9 mouse cellular contexts compared by ENCODE assay signal in genomic region chr15:88875625-88876081, GRCm38 (mm10). TPM values are rescaled to one million over a fixed set of nuclear protein-coding genes. Genes with fewer than 3 reads are reported as not detected.
DNase-seq lines count a peak whose midpoint lies in the region; ATAC-seq lines count a peak whose summit lies in the region.
"Had no signal": no experiment of that assay in that cellular context is flagged by ENCODE, and none has a peak within 500 bp of the region (broad histone marks: within the 10 kb centered on the region; RNA-seq: fewer than 3 reads in every experiment).

No protein-coding gene starts in this region.

- ATAC-seq in liver, embryonic 11.5 days (replicated peaks; ENCODE audit: low FRiP score) = peak; percentile 44; the same call in 1 of the 2 replicates
- no peak for ATAC-seq in erythroid progenitor cell, adult 5-6 weeks (replicated peaks; ENCODE audit: low FRiP score, poor library complexity, severe bottlenecking)
- ATAC-seq: forebrain, embryonic 15.5 days had no signal

- H3K36me3 ChIP-seq in liver, embryonic 11.5 days (ENCODE audit: control insufficient read depth, insufficient read depth, low read length) = no peaks in the 10 kb centered on the region
- H3K36me3 ChIP-seq: forebrain, embryonic 15.5 days had no signal

- peak; percentile 59 for DNase-seq in gastrocnemius, postnatal 25 days
- no peak for DNase-seq in gastrocnemius, adult 8-10 months (ENCODE audit: low spot score in 2 of 2)
- DNase-seq in heart, postnatal 36 days = peak; percentile 55 to 70
- DNase-seq in liver, embryonic 11.5 days (ENCODE audit: low spot score) = no peak
- no peak for DNase-seq in right cerebral cortex, postnatal 4 days
- DNase-seq in cerebellum, adult 11 months = no peak

- no peak overlapping the region for H3K9ac ChIP-seq in liver, embryonic 11.5 days (ENCODE audit: low read depth, low read length)
- H3K9ac ChIP-seq: forebrain, embryonic 15.5 days had no signal

- peaks cover 6% of the 10 kb centered on the region; the same call in 1 of the 2 replicates for H3K27me3 ChIP-seq in liver, embryonic 11.5 days (replicated peaks; ENCODE audit: control insufficient read depth, insufficient read depth, low read length)

- no peaks in the 10 kb centered on the region for H3K9me3 ChIP-seq in liver, embryonic 11.5 days (ENCODE audit: control insufficient read depth, low read length)
- H3K9me3 ChIP-seq: forebrain, embryonic 15.5 days had no signal

- WGBS in liver, embryonic 11.5 days = 35% methylated on average over 10 of the region's 10 CpGs

- H3K4me1 ChIP-seq in brown adipose tissue, adult 24 weeks (ENCODE audit: control insufficient read depth, insufficient read depth, insufficient read length, low read length) = peaks cover 9% of the 10 kb centered on the region
- peaks cover 2% of the 10 kb centered on the region; the same call in 1 of the 2 replicates for H3K4me1 ChIP-seq in liver, embryonic 11.5 days (replicated peaks; ENCODE audit: control insufficient read depth, insufficient read depth, low read length)

- H3K4me2 ChIP-seq in liver, embryonic 11.5 days = peak overlapping the region; percentile 12; the same call in 1 of the 2 replicates

- peak overlapping the region; percentile 42; the same call in 1 of the 2 replicates for H3K4me3 ChIP-seq in brown adipose tissue, adult 24 weeks (ENCODE audit: insufficient read depth, low read depth, low read length)
- no peak overlapping the region for H3K4me3 ChIP-seq in liver, embryonic 11.5 days (ENCODE audit: low read depth, low read length)
- H3K4me3 ChIP-seq: forebrain, embryonic 15.5 days had no signal

- intact Hi-C loops in heart, postnatal 36 days (cut with DNase I) = loop anchor here (1.0 kb wide), 2 partner anchors 11 to 47 kb away; no protein-coding TSS in a partner anchor

- 0 out of 2 replicates have a peak overlapping the region, but pooled peaks have one; percentile 4 for H3K27ac ChIP-seq in brown adipose tissue, adult 24 weeks (replicated peaks; ENCODE audit: low read depth, low read length)
- no peak overlapping the region for H3K27ac ChIP-seq in liver, embryonic 11.5 days (ENCODE audit: low read depth, low read length)
- H3K27ac ChIP-seq: forebrain, embryonic 15.5 days had no signal

RNA-seq across cellular contexts. Expression of gene Pim3, which starts 13.7 kb away (rescaled TPM):
- total RNA-seq in gastrocnemius, postnatal 25 days (2021) = 10 to 100 TPM; 20.6 to 22.2 TPM
- 10 to 100 TPM; 19.5 to 42.9 (median 25.7) TPM for total RNA-seq in gastrocnemius, adult 8-10 months (2022)
- polyA plus RNA-seq in brown adipose tissue, adult 24 weeks (2012; ENCODE audit: insufficient read depth, insufficient read length, missing spikeins) = 29.2 and 73.9 TPM in 2 replicates
- total RNA-seq in heart, postnatal 36 days (2021) = 100 to 1,000 TPM; 120 to 134 TPM
- 34.0 and 35.9 TPM in 2 replicates for polyA plus RNA-seq in liver, embryonic 11.5 days (2014; fragmentation: Nextera tagmentation; extraction: Ambion mirVana)
- 0.72 and 1.3 TPM in 2 replicates for total RNA-seq in erythroid progenitor cell, adult 5-6 weeks (2015; ENCODE audit: low replicate concordance)
- total RNA-seq in erythroid progenitor cell, adult 5-6 weeks (2017; ENCODE audit: low replicate concordance) = 0.68 and 1.5 TPM in 2 replicates

RNA-seq across cellular contexts. Expression of gene Creld2, which starts 56.2 kb away (rescaled TPM):
- total RNA-seq in gastrocnemius, postnatal 25 days (2021) = 1 to 10 TPM; 9.8 to 9.9 TPM
- 1 to 10 TPM; 6.5 to 9.4 (median 8.1) TPM for total RNA-seq in gastrocnemius, adult 8-10 months (2022)
- 7.8 and 12.6 TPM in 2 replicates for polyA plus RNA-seq in brown adipose tissue, adult 24 weeks (2012; ENCODE audit: insufficient read depth, insufficient read length, missing spikeins)
- 10 to 100 TPM; 16.5 to 27.9 TPM for total RNA-seq in heart, postnatal 36 days (2021)
- 107 and 109 TPM in 2 replicates for polyA plus RNA-seq in liver, embryonic 11.5 days (2014; fragmentation: Nextera tagmentation; extraction: Ambion mirVana)
- 19.8 and 26.4 TPM in 2 replicates for total RNA-seq in erythroid progenitor cell, adult 5-6 weeks (2015; ENCODE audit: low replicate concordance)
- 24.8 and 41.9 TPM in 2 replicates for total RNA-seq in erythroid progenitor cell, adult 5-6 weeks (2017; ENCODE audit: low replicate concordance)

RNA-seq across cellular contexts. Expression of gene Alg12, which starts 56.5 kb away (rescaled TPM):
- total RNA-seq in gastrocnemius, postnatal 25 days (2021) = 1 to 10 TPM; 3.5 to 5.2 TPM
- 1 to 10 TPM; 2.5 to 5.6 (median 3.7) TPM for total RNA-seq in gastrocnemius, adult 8-10 months (2022)
- polyA plus RNA-seq in brown adipose tissue, adult 24 weeks (2012; ENCODE audit: insufficient read depth, insufficient read length, missing spikeins) = 6.0 and 7.2 TPM in 2 replicates
- total RNA-seq in heart, postnatal 36 days (2021) = 10 to 100 TPM in 1 of 2 experiments, 1 to 10 TPM in 1; 8.9 to 10.1 TPM
- polyA plus RNA-seq in liver, embryonic 11.5 days (2014; fragmentation: Nextera tagmentation; extraction: Ambion mirVana) = 13.9 and 14.2 TPM in 2 replicates
- total RNA-seq in erythroid progenitor cell, adult 5-6 weeks (2015; ENCODE audit: low replicate concordance) = 5.0 and 5.4 TPM in 2 replicates
- total RNA-seq in erythroid progenitor cell, adult 5-6 weeks (2017; ENCODE audit: low replicate concordance) = 1.2 and 2.4 TPM in 2 replicates

Comparison
In these comparisons a context has a peak if more than half of its experiments do, and no peak if none do; other contexts are left out.
1. DNase-seq: peak in gastrocnemius, postnatal 25 days (single experiment) and heart, postnatal 36 days (2 of 2); none in gastrocnemius, adult 8-10 months (0 of 2), liver, embryonic 11.5 days (single experiment), right cerebral cortex, postnatal 4 days (single experiment) and cerebellum, adult 11 months (single experiment).
2. RNA of gene Pim3, which starts 13.7 kb away (total RNA-seq): 120 to 134 TPM in heart, postnatal 36 days, 19.5 to 42.9 TPM in gastrocnemius, adult 8-10 months and 20.6 to 22.2 TPM in gastrocnemius, postnatal 25 days; 0.68 to 1.5 TPM in erythroid progenitor cell, adult 5-6 weeks; every median in the first group is over 4 times any median in the second.